Mouse (Mus musculus) liver, embryonic 14.5 days (tissue): ENCODE results near the gene Lingo1.

Experiments
- CTCF ChIP-seq: IDR thresholded peaks from 2 replicates; pipeline ENCODE4 v1.5.1; 2016; ENCODE audit warnings: antibody characterized with exemption, low read depth, control low read depth
- EP300 ChIP-seq: IDR thresholded peaks from 2 replicates; pipeline ENCODE4 v1.6.1; 2016; ENCODE audit warnings: antibody characterized with exemption, low read depth

- no peak for TF ChIP-seq EP300
- no peak for TF ChIP-seq CTCF
These were observed 48.4 kb upstream of the Lingo1 start for GRCm38 (mm10) chr9:56844644-56845043.
